Mouse (Mus musculus) neutrophil, adult 5-6 weeks (primary cell): ENCODE data around the gene Fgfr2. TPM values are rescaled to one million over a fixed set of nuclear protein-coding genes. Genes with fewer than 3 reads are reported as not detected.

ENCODE experiments used
- ATAC-seq: fragments of 151-379, 151-347 bp; 2 replicates; pipeline ENCODE4 v1.8.0; 2017; ENCODE audit warnings: mild to moderate bottlenecking, moderate TSS enrichment; ENCODE audit not compliant: insufficient number of reproducible peaks, poor library complexity, low FRiP score, severe bottlenecking; ENCODE audit errors: extremely low read depth
- total RNA-seq: library from RNA; stranded (forward); fragments of 200-1000 nt; gene quantifications from 2 replicates; pipeline ENCODE4 v1.2.3, GENCODE M21; 2017

Gene Fgfr2
- total RNA-seq, 1 experiment from 2014 or later: not detected

GRCm38 (mm10) chr7:132777728-132778453, 345.3 kb downstream of the Fgfr2 start:
- no peak for ATAC-seq

DNA sequence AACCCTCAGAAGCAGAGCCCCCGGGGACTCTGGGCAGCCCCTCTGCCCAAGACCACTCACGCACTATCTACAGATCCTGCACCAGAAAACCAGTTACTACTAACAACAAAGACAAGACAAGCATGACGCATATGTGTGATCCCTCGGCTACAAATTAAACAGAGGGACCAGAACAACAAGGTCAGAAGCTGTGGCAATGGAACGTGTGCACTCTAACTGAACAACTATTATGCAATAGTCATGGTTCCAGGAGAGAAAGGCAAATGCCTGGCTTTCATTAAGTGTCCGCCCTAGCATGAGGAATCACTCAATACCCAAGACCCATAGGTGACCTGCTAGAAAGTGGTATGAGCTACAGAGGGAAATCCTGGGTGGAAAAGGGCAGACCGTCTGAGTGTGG, 346.0 kb downstream of the Fgfr2 start:
- no peak for ATAC-seq

DNA sequence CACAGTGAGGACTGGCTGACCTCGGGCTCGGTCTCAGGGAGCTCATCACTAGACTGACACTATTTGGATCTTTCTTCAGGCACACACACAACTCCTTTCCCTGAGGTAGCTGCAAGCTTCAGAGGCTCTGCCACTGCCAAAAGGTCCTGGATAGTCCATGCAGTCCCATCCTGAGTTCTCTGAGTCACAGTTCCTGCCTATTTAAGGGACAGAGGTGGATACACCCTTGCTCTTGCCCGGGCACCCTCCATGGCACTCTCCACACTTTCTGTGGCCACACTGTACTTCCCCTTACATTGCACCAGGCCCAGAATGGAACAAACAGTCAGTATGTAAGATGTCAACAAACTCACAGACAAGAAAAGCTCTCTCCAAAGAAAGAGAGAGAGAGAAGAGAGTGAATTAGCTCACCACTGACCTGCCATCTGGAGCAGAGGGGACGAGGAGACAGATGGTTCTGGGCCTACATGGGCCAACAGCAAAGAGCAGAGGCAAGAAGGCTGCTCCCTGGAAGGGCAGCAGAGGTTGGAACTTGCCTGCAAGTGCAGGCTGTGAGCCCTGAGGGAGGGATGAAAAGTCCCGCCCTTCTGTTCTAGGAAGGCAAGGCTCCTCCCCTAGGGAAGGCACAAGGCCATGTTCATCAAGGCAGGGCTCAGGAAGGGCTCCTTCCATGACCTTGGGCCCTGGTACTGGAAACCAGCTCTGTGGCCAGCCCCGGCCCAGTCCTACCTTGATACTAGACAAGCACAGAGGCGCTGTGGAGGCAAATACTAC, 346.6 kb downstream of the Fgfr2 start:
- no peak for ATAC-seq

- ATAC-seq: no peak
Observed at GRCm38 (mm10) chr7:132775922-132776321, 347.2 kb downstream of the Fgfr2 start.

- ATAC-seq: no peak
Observed at GRCm38 (mm10) chr7:132775333-132775732, 347.8 kb downstream of the Fgfr2 start.

DNA sequence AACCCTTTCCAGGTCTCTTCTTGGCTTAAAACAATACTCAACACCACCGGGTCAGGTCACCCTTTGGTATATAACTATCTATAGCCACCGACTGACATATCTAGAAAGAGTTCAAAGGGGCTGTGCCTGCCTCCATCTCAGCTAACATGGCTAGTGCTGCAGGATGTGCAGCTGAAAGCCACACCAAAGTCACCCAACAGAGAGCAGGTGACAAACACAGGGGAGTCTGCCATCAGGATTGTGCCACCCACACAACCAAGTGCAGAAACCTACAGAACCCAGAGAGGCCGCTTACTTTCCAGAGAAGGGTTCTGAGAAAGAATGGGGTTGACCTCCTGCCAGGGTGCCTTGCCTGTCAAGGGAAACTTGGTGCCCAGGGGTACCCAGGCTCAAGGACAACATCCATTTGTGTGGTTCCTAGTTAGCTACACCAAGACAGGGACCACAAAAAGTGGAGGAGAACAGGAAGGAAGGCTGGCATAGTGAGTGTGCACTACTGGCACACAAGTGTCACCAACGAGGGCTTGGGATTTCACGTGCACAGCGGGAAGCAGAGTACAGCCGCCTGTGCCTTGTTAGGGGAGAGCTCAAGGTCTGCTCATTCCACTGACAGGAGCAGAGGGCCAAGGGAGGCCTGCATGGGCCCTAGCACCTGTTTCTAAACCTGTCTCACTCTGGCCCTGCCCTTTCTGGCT, 350.0 kb downstream of the Fgfr2 start:
- ATAC-seq: 0 out of 2 replicates have a peak, but pooled peaks have one; percentile 11

- ATAC-seq: no peak
Observed at GRCm38 (mm10) chr7:132772440-132772839, 350.7 kb downstream of the Fgfr2 start.

GRCm38 (mm10) chr7:132768498-132769344, 354.4 kb downstream of the Fgfr2 start:
- no peak for ATAC-seq

- no peak for ATAC-seq
Observed at GRCm38 (mm10) chr7:132767999-132768370, 355.2 kb downstream of the Fgfr2 start.

DNA sequence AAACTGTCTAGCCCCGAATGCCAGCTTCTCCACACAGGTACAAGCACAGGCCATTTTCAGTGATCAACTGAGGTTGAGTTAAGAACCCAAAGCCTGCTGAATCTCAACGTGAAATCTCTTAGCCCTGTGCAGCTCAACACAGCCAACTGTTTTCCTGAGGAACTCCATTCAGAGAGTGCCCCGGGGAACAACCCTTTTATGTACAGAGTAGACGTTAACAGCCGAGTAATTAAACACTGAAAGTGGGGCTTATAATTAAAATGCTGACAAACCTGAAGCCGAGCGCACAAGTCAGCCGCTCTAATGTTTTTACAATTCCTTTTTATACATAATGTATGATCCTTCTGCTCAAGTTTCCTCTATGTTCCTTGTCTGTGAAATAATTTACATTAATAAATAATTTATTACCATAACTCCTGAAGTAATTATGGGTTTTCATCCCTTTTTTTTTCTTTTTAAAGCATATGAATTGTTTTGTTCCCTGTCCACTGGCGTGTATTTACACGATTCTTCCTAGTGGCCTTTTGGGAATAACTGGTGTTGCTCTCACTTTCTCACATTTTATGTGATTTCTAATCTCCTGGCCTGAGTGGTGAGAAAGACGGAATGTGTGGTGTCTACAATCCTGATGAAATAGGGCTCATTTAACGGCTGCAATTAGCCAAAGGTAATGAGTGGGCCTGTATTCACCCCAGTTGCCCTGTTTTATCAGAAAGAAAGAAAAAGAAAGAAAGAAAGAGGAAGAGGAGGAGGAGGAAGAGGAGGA, 355.7 kb downstream of the Fgfr2 start:
- no peak for ATAC-seq

DNA sequence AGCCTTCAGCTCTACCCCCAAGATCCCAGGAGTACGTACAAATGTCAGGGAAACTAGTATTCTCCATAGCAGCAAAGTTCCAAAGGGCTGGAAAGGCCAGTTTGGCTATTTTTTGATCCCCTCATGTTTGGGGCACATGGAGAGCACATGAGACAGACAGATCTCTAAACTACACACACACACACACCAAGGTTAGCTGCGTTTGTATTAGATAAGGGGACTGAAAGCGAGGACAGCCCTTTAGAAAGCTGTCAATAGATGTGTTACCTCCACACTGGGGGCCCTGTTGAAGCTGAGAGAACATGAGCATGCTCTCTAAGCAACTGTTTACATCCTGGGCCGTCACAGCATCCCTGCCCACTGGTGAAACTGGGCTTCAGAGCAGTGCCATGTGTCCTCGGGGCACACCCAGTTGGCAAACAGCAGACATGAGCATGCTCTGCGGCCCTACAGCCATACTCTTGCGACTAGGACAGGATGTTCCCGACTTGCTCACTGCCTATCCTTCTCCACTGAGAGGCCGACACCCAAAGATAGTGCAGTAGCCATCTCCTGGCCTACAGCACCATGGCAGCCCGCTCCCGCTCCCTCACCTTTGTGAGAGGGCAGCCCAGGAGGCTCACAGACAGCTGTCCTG, 356.8 kb downstream of the Fgfr2 start:
- ATAC-seq: no peak

DNA sequence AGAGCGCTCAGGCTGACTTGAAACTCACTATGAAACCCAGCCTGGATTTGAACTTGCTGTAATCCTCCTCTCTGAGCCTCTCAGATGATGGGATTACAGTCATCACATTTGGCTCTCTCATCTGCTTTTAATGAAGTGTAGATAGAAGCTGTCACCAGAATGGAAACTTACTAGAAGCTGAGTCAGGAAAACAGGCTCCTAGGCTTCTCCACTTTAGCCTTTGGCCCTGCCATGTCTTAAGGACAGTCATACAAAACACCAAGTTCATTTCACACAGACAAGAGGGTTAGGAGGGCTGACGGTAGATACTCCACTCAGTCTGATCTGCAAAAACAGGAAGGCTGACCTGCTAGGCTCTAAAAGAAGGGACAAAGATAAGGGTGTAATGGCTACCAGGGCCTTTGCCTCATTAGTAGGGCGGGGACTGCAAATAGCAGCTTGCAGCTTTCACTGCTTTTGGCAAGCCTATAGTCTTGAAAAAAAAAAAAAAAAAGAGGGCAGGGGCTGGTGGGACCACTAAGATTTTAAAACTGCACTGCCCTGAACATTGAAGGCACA, 357.4 kb downstream of the Fgfr2 start:
- ATAC-seq: no peak

- ATAC-seq: no peak
Observed at GRCm38 (mm10) chr7:132764896-132765491, 358.2 kb downstream of the Fgfr2 start.

DNA sequence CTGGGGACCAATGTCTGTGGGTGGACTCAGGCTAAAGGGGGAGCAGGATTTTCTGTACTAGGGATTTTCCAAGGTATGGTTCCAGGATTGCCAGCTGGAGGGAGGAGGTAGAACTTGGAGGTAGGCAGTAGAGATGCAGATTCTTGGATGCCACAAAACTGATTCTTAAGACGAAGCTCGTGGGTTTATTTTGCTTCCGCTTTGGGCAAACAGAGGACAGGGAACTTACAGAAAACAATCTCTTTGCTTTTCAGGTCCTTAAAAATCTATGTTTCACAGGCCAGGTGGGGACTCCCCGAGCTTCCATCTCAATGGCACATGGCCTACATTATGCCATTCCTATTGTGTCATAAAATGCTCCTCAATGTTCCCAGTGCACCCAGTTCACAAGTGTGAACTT, 358.8 kb downstream of the Fgfr2 start:
- no peak for ATAC-seq

DNA sequence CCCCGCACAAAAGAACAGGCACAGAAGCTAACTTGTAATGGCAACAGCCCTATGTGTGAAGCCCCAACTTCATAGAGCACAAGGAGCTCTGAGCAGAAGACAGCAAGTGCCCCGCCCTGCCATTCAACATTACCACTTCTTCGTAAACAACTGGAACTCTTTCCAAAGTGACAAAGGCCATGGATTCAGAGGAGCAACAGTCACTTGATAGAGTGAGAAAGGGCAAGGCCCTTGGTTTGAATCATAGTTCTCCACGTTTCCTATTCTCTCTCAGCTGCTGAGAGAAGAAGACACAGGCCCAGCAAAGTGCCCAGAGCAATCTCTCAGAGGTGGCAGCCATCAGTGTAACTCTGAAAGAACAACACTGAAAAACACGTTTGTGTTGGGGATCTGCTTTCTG, 359.2 kb downstream of the Fgfr2 start:
- no peak for ATAC-seq

DNA sequence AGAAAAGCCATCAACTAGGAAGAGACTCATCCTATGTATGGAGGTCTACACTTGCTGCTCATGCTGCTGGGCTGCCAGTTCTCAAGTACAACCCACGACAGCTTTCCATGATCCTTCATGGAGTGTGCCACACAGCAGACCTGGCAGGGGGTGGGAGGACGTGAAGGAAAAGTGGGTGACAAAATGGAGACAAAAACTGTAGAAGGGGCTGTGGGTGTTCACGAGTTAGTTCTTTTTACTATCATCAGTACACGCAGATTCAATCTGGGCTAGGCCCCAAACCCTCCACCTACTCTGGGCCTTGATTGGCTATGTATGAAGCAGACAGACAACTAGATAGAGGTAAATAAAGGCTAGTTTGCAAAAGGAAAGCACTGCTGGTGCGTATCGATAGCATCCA, 359.8 kb downstream of the Fgfr2 start:
- ATAC-seq: no peak

DNA sequence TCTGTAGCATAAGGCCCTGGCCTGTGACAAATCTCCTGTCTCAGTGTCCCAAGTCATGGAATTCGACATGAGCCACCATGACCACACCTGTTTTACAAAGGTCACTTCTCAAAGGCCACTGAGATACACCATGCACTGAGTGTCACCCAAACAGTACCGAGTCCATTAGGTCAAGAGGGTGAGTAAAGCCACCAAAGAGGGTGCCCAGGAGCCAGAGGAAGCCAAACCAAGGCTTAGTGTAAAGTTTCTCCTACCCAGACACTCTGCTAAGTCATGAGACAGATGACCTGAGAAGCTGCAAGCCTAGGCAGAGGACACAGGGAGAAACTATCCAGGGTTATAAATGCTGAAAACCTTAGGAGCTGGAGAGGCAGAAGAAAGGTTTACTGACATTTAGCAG, 361.7 kb downstream of the Fgfr2 start:
- no peak for ATAC-seq
